Mouse (Mus musculus): ENCODE data around the gene Maff. TPM values are rescaled to one million over a fixed set of nuclear protein-coding genes. Genes with fewer than 3 reads are reported as not detected.

Gene Maff
- 9.3 and 15.4 TPM in 2 replicates for total RNA-seq (2012; rRNA removed)
- total RNA-seq (2014; rRNA removed): 7.6 and 9.2 TPM in 2 replicates
- polyA plus RNA-seq (2012; ENCODE audit: insufficient read length, low read depth): 9.7 and 10.5 TPM in 2 replicates

GRCm38 (mm10) chr15:79346051-79346793 lies at the start of gene Maff:
Maff (plus strand) TSS chr15:79346621.
- peaks cover 26 to 60% of the 10 kb centered on the region in 2 experiments for H3K4me1 ChIP-seq (ENCODE audit: control insufficient read depth in 1 of 2, insufficient read depth in 2 of 2)
- H3K4me2 ChIP-seq (ENCODE audit: insufficient read depth, low read depth, poor library complexity, severe bottlenecking): peak within 1 kb of the TSS; percentile 86
- TF ChIP-seq POLR2A (IDR thresholded peaks at IDR 0.05; ENCODE audit: low read depth, low read length): no peak
- peaks cover 0 to 20% of the 10 kb centered on the region in 2 experiments for H3K36me3 ChIP-seq (replicated peaks in 1 of 2; ENCODE audit: control insufficient read depth in 1 of 2, insufficient read depth in 1 of 2, low read length in 1 of 2)
- H3K4me3 ChIP-seq (replicated peaks in 1 of 3; ENCODE audit: low read depth in 2 of 3, low read length in 2 of 3, poor library complexity in 1 of 3): peak within 1 kb of the TSS; percentile 82 to 93 (median 87)
- H3K9me3 ChIP-seq (replicated peaks; ENCODE audit: low read length): peaks cover 22% of the 10 kb centered on the region
- dilution Hi-C loops (cut with MboI; ENCODE audit: extremely low pct_ligation_motif_present, extremely low pct_unique_long_range_greater_than_20kb, low sequenced_read_pairs): no loop called here
- DNase-seq (ENCODE audit: extremely low read depth): no peak
- H3K27ac ChIP-seq (ENCODE audit: insufficient read depth, low read depth): peak within 1 kb of the TSS; percentile 72
- H3K79me2 ChIP-seq (replicated peaks; ENCODE audit: control insufficient read depth, extremely low read depth, insufficient read depth, poor library complexity, severe bottlenecking): no peaks in the 10 kb centered on the region; the same call in 1 of the 2 replicates
- in situ Hi-C loops (cut with MboI; ENCODE audit: low pct_ligation_motif_present, low pct_unique_long_range_greater_than_20kb, low sequenced_read_pairs): loop anchor here (25.0 kb wide), 1 partner anchor 434 kb away; the partner anchor contains the start of gene Pdxp
- H3K27me3 ChIP-seq (replicated peaks): no peaks in the 10 kb centered on the region
- peak within 1 kb of the TSS; percentile 73 for H3K9ac ChIP-seq (ENCODE audit: insufficient read depth, low read depth)

- Histone ChIP-seq H3K9me3 (replicated peaks; ENCODE audit: low read length) (no peaks in the 10 kb centered on the region), H3K79me2 (replicated peaks; ENCODE audit: control insufficient read depth, extremely low read depth, insufficient read depth, poor library complexity, severe bottlenecking) (no peaks in the 10 kb centered on the region), H3K9ac (ENCODE audit: insufficient read depth, low read depth) (no peak overlapping the region), H3K36me3 (replicated peaks in 1 of 2; ENCODE audit: control insufficient read depth in 1 of 2, insufficient read depth in 1 of 2, low read length in 1 of 2) (peaks cover 66 to 87% of the 10 kb centered on the region in 2 experiments), H3K4me2 (ENCODE audit: insufficient read depth, low read depth, poor library complexity, severe bottlenecking) (no peak overlapping the region), H3K27me3 (replicated peaks) (no peaks in the 10 kb centered on the region), H3K27ac (ENCODE audit: insufficient read depth, low read depth) (no peak overlapping the region), H3K4me3 (replicated peaks in 1 of 3; ENCODE audit: low read depth in 2 of 3, low read length in 2 of 3, poor library complexity in 1 of 3) (no peak overlapping the region), H3K4me1 (ENCODE audit: control insufficient read depth in 1 of 2, insufficient read depth in 2 of 2) (no peaks in the 10 kb centered on the region)
- TF ChIP-seq JUN (IDR thresholded peaks at IDR 0.05; ENCODE audit: insufficient read depth, low read depth, low read length) (no peak), MAFK (IDR thresholded peaks at IDR 0.05; ENCODE audit: insufficient replicate concordance, low read length) (no peak), HCFC1 (IDR thresholded peaks at IDR 0.05; ENCODE audit: low read depth, low read length) (no peak), CTCF (conservative IDR thresholded peaks at IDR 0.05 in 1 of 2, IDR thresholded peaks at IDR 0.05 in 1 of 2; ENCODE audit: low read depth in 2 of 2, low read length in 2 of 2) (no peak), KAT2A (IDR thresholded peaks at IDR 0.05; ENCODE audit: insufficient replicate concordance, low read length) (no peak), MXI1 (IDR thresholded peaks at IDR 0.05; ENCODE audit: low read depth, low read length) (no peak)
- dilution Hi-C loops (cut with MboI; ENCODE audit: extremely low pct_ligation_motif_present, extremely low pct_unique_long_range_greater_than_20kb, low sequenced_read_pairs) (no loop called here), in situ Hi-C loops (cut with MboI; ENCODE audit: low pct_ligation_motif_present, low pct_unique_long_range_greater_than_20kb, low sequenced_read_pairs) (no loop called here)
- DNase-seq (ENCODE audit: extremely low read depth): no peak
Observed at GRCm38 (mm10) chr15:79298553-79298952, 47.9 kb upstream of the Maff start.

- no peaks in the 10 kb centered on the region for H3K4me1 ChIP-seq (ENCODE audit: control insufficient read depth in 1 of 2, insufficient read depth in 2 of 2)
- dilution Hi-C loops (cut with MboI; ENCODE audit: extremely low pct_ligation_motif_present, extremely low pct_unique_long_range_greater_than_20kb, low sequenced_read_pairs): no loop called here
Observed at GRCm38 (mm10) chr15:79299563-79300155, 46.8 kb upstream of the Maff start.

More at GRCm38 (mm10) chr15:79299563-79300155, 46.8 kb upstream of the Maff start:
- H3K36me3 ChIP-seq (replicated peaks in 1 of 2; ENCODE audit: control insufficient read depth in 1 of 2, insufficient read depth in 1 of 2, low read length in 1 of 2): peaks cover 72 to 89% of the 10 kb centered on the region in 2 experiments
- no peaks in the 10 kb centered on the region for H3K9me3 ChIP-seq (replicated peaks; ENCODE audit: low read length)
- H3K4me3 ChIP-seq (replicated peaks in 1 of 3; ENCODE audit: low read depth in 2 of 3, low read length in 2 of 3, poor library complexity in 1 of 3): no peak overlapping the region
- DNase-seq (ENCODE audit: extremely low read depth): no peak
- in situ Hi-C loops (cut with MboI; ENCODE audit: low pct_ligation_motif_present, low pct_unique_long_range_greater_than_20kb, low sequenced_read_pairs): no loop called here
- no peak overlapping the region for H3K27ac ChIP-seq (ENCODE audit: insufficient read depth, low read depth)
- TF ChIP-seq CHD2 (IDR thresholded peaks at IDR 0.05; ENCODE audit: low read length): no peak
- no peak for TF ChIP-seq ZKSCAN1 (IDR thresholded peaks at IDR 0.05; ENCODE audit: borderline replicate concordance, low read depth, low read length)
- no peak for TF ChIP-seq PAX5 (IDR thresholded peaks at IDR 0.05; ENCODE audit: low read length)
- no peak for TF ChIP-seq NELFE (IDR thresholded peaks at IDR 0.05; ENCODE audit: low read depth, low read length)
- TF ChIP-seq ZMIZ1 (IDR thresholded peaks at IDR 0.05; ENCODE audit: low read depth, low read length): no peak
- TF ChIP-seq E2F4 (IDR thresholded peaks at IDR 0.05; ENCODE audit: insufficient replicate concordance, low read depth, low read length): no peak
- no peak for TF ChIP-seq NRF1 (IDR thresholded peaks at IDR 0.05; ENCODE audit: low read depth, low read length)
- no peak for TF ChIP-seq POLR2AphosphoS2 (IDR thresholded peaks at IDR 0.05; ENCODE audit: low read depth, low read length)
- no peak for TF ChIP-seq JUN (IDR thresholded peaks at IDR 0.05; ENCODE audit: insufficient read depth, low read depth, low read length)
- TF ChIP-seq RCOR1 (conservative IDR thresholded peaks at IDR 0.05; ENCODE audit: low read depth, low read length): no peak
- no peak for TF ChIP-seq ZNF384 (IDR thresholded peaks at IDR 0.05; ENCODE audit: low read depth, low read length)
- no peak for TF ChIP-seq POLR2A (IDR thresholded peaks at IDR 0.05; ENCODE audit: low read depth, low read length)
- TF ChIP-seq CHD1 (IDR thresholded peaks at IDR 0.05; ENCODE audit: low read depth, low read length): no peak
- TF ChIP-seq SIN3A (IDR thresholded peaks at IDR 0.05; ENCODE audit: low read length): no peak
- no peak for TF ChIP-seq KAT2A (IDR thresholded peaks at IDR 0.05; ENCODE audit: insufficient replicate concordance, low read length)
- H3K27me3 ChIP-seq (replicated peaks): no peaks in the 10 kb centered on the region
- no peaks in the 10 kb centered on the region for H3K79me2 ChIP-seq (replicated peaks; ENCODE audit: control insufficient read depth, extremely low read depth, insufficient read depth, poor library complexity, severe bottlenecking)
- H3K9ac ChIP-seq (ENCODE audit: insufficient read depth, low read depth): no peak overlapping the region
- H3K4me2 ChIP-seq (ENCODE audit: insufficient read depth, low read depth, poor library complexity, severe bottlenecking): no peak overlapping the region
